Mouse (Mus musculus): ENCODE results near the gene Fcho2.
"Not testable (repeated sequence)": the region's sequence is repeated elsewhere in the genome, so short reads cannot be mapped to it uniquely, and the experiment has no call there.

The Fcho2 gene

GRCm38 (mm10) chr13:98815147-98815785 is at the start of gene Fcho2:
TSS of gene Fcho2 (minus strand) at chr13:98815449.
- peak; percentile 96 for DNase-seq (ENCODE audit: low spot score)

GRCm38 (mm10) chr13:98855291-98855690 is 40.0 kb upstream of the Fcho2 start:
- DNase-seq (ENCODE audit: low spot score) = no peak

- DNase-seq (ENCODE audit: low spot score) = no peak
These were observed 30.5 kb upstream of the Fcho2 start for GRCm38 (mm10) chr13:98845794-98846193.

- no peak for DNase-seq (ENCODE audit: low spot score)
These were observed 21.3 kb upstream of the Fcho2 start for GRCm38 (mm10) chr13:98836423-98837088.

GRCm38 (mm10) chr13:98835740-98836139 is 20.5 kb upstream of the Fcho2 start:
- DNase-seq (ENCODE audit: low spot score) = no peak

GRCm38 (mm10) chr13:98834723-98835122 is 19.5 kb upstream of the Fcho2 start:
- no peak for DNase-seq (ENCODE audit: low spot score)

GRCm38 (mm10) chr13:98834199-98834598 is 18.9 kb upstream of the Fcho2 start:
- no peak for DNase-seq (ENCODE audit: low spot score)

- no peak for DNase-seq (ENCODE audit: low spot score)
These were observed 17.5 kb upstream of the Fcho2 start for GRCm38 (mm10) chr13:98832451-98833450.

- not testable (repeated sequence) for DNase-seq (ENCODE audit: low spot score)
These were observed 13.8 kb upstream of the Fcho2 start for GRCm38 (mm10) chr13:98829026-98829425.

GRCm38 (mm10) chr13:98825574-98825973 is 10.3 kb upstream of the Fcho2 start:
- no peak for DNase-seq (ENCODE audit: low spot score)

GRCm38 (mm10) chr13:98819094-98819493 is 3.8 kb upstream of the Fcho2 start:
- no peak for DNase-seq (ENCODE audit: low spot score)

GRCm38 (mm10) chr13:98818205-98818604 is 3.0 kb upstream of the Fcho2 start:
- no peak for DNase-seq (ENCODE audit: low spot score)

GRCm38 (mm10) chr13:98817766-98818165 is 2.5 kb upstream of the Fcho2 start:
- no peak for DNase-seq (ENCODE audit: low spot score)

- not testable (repeated sequence) for DNase-seq (ENCODE audit: low spot score)
These were observed 1.9 kb upstream of the Fcho2 start for GRCm38 (mm10) chr13:98816981-98817660.

- DNase-seq (ENCODE audit: low spot score) = no peak
These were observed 1.3 kb upstream of the Fcho2 start for GRCm38 (mm10) chr13:98816571-98816970.

- DNase-seq (ENCODE audit: low spot score) = peak; percentile 35
These were observed 791 bp downstream of the Fcho2 start for GRCm38 (mm10) chr13:98814275-98815040.

GRCm38 (mm10) chr13:98813596-98814274 is 1.5 kb downstream of the Fcho2 start:
- DNase-seq (ENCODE audit: low spot score) = no peak

- DNase-seq (ENCODE audit: low spot score) = no peak
These were observed 2.1 kb downstream of the Fcho2 start for GRCm38 (mm10) chr13:98813167-98813566.

GRCm38 (mm10) chr13:98812285-98812684 is 3.0 kb downstream of the Fcho2 start:
- no peak for DNase-seq (ENCODE audit: low spot score)

- DNase-seq (ENCODE audit: low spot score) = no peak
These were observed 5.1 kb downstream of the Fcho2 start for GRCm38 (mm10) chr13:98810143-98810542.

GRCm38 (mm10) chr13:98809087-98809486 is 6.2 kb downstream of the Fcho2 start:
- DNase-seq (ENCODE audit: low spot score) = no peak

Measured in layer of hippocampus, adult 11-12 months (tissue).